Mouse (Mus musculus) erythroblast, adult 5-6 weeks (primary cell): Measurements from ENCODE around the gene F13a1. TPM values are rescaled to one million over a fixed set of nuclear protein-coding genes. Genes with fewer than 3 reads are reported as not detected.

Experiments used
- ATAC-seq: replicated peaks from 2 replicates; pipeline ENCODE4 v1.8.0; 2016; ENCODE audit warnings: moderate number of reproducible peaks, mild to moderate bottlenecking, moderate TSS enrichment, inconsistent platforms; ENCODE audit not compliant: poor library complexity, low FRiP score, severe bottlenecking
- total RNA-seq, 2 experiments: library from RNA; stranded (forward) in 1 of 2; stranded (reverse) in 1 of 2; fragments of 150-400 nt in 1 of 2; fragments of 200-764, 138-1000 nt in 1 of 2; gene quantifications; 2 replicates each; pipeline versions ENCODE4 v1.2.3 to v1.2.4; 2015 to 2017; ENCODE audit warnings: low replicate concordance in 2 of 2

The F13a1 gene
- total RNA-seq (2015; ENCODE audit: low replicate concordance): 52.6 and 61.2 TPM in 2 replicates
- total RNA-seq (2017; ENCODE audit: low replicate concordance): 62.8 and 65.1 TPM in 2 replicates

- no peak for ATAC-seq
Measured at GRCm38 (mm10) chr13:37050126-37050525, at the start of gene F13a1. F13a1 (minus strand) TSS chr13:37050244.

- no peak for ATAC-seq
Measured at GRCm38 (mm10) chr13:37091620-37092019, 41.6 kb upstream of the F13a1 start.

GRCm38 (mm10) chr13:37089104-37089503, 39.1 kb upstream of the F13a1 start:
- ATAC-seq: no peak

- no peak for ATAC-seq
Measured at GRCm38 (mm10) chr13:37081506-37082241, 31.6 kb upstream of the F13a1 start.

GRCm38 (mm10) chr13:37071390-37071789, 21.3 kb upstream of the F13a1 start:
- no peak for ATAC-seq

- no peak for ATAC-seq
Measured at GRCm38 (mm10) chr13:37070824-37071223, 20.8 kb upstream of the F13a1 start.

GRCm38 (mm10) chr13:37060810-37061209, 10.8 kb upstream of the F13a1 start:
- no peak for ATAC-seq

GRCm38 (mm10) chr13:37056662-37057061, 6.6 kb upstream of the F13a1 start:
- ATAC-seq: no peak

- ATAC-seq: no peak
Measured at GRCm38 (mm10) chr13:37049631-37050030, 413 bp downstream of the F13a1 start.

GRCm38 (mm10) chr13:37049018-37049417, 1.0 kb downstream of the F13a1 start:
- no peak for ATAC-seq

- no peak for ATAC-seq
Measured at GRCm38 (mm10) chr13:37045005-37045404, 5.0 kb downstream of the F13a1 start.

GRCm38 (mm10) chr13:37034745-37035144, 15.3 kb downstream of the F13a1 start:
- ATAC-seq: no peak

- no peak for ATAC-seq
Measured at GRCm38 (mm10) chr13:37025996-37026579, 24.0 kb downstream of the F13a1 start.

- no peak for ATAC-seq
Measured at GRCm38 (mm10) chr13:37021575-37021974, 28.5 kb downstream of the F13a1 start.

GRCm38 (mm10) chr13:37010771-37011170, 39.3 kb downstream of the F13a1 start:
- no peak for ATAC-seq

- ATAC-seq: no peak
Measured at GRCm38 (mm10) chr13:37006224-37006623, 43.8 kb downstream of the F13a1 start.

- no peak for ATAC-seq
Measured at GRCm38 (mm10) chr13:36999210-36999705, 50.8 kb downstream of the F13a1 start.

GRCm38 (mm10) chr13:36993593-36993992, 56.5 kb downstream of the F13a1 start:
- no peak for ATAC-seq

GRCm38 (mm10) chr13:36988392-36988791, 61.7 kb downstream of the F13a1 start:
- ATAC-seq: no peak

GRCm38 (mm10) chr13:36973016-36973415, 77.0 kb downstream of the F13a1 start:
- ATAC-seq: no peak

- ATAC-seq: no peak
Measured at GRCm38 (mm10) chr13:36972226-36972625, 77.8 kb downstream of the F13a1 start.
